Mouse (Mus musculus) megakaryocyte, embryonic 14.5 days (primary cell): ENCODE measurements around the gene Mrgpra2b.

ENCODE experiments used
- FLI1 ChIP-seq: IDR thresholded peaks from 2 replicates; pipeline ENCODE4 v1.6.1; 2012; ENCODE audit warnings: low read length, inconsistent platforms, mixed read lengths
- GATA1 ChIP-seq: IDR thresholded peaks from 3 replicates; pipeline ENCODE4 v1.6.1; 2012; ENCODE audit warnings: mixed read lengths, low read length, inconsistent platforms, borderline replicate concordance

DNA sequence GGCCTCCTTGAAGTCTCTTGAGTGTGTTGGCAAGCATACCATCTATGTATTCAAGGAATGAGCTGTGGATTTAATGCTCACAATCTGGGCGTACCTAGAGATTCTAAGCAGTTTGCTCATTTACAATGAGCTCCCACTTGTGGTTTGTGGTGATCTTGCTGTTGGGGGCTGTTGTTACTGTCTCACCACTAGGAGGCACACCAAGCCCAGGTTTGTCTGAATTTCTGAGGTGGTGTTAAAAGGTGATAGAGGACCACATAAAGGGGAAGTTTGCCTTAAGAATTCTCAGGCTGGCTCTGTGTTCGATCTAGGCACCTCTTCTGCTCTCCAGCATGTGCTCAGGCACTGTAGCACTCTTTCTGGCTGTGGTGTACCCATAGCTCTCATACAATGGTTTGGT lies 13.6 kb downstream of the Mrgpra2b start:
- TF ChIP-seq GATA1 = no peak
- no peak for TF ChIP-seq FLI1
